Comparison of ENCODE assay signal across 8 mouse cellular contexts in the genomic region with DNA sequence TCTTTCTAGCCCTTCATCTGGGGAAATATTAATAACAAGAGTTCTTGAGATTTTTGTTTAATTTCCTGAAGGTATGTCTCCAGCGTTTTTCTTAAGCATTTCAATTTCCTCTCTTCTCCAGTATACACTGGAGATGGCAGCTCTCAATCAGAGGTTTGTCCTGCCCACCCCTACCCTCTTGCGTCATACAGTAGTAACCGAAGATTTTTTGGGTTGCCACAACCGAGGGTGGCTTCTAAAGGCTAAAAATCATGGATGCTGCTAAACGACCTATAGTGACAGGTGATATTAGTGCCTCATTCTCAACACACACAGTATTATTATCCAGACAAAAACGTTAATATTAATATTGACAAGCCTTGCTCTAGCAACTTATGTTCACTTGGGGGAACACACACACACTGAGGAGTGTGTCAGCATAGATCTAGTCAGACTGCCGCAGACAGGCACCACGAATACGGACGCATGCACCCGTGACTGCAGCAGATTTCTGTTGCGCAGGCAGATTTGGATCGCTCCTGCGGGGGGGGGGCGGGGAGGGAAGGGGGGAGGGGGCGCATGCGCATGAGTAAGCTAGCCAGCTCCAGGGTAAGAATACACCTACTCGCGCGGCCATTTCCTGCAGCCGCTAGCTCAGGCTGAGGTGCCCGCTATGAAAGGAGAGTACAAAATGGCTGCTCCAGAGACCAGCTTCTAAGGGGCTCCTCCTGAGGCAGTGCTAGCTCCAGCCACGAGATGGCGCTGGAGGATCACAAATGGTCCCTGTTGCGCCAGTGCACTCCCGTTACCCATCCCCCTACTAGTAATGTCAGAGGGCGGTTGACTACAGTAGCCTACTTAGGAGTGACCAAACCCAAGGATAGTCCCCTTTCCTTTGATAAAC. TPM values are rescaled to one million over a fixed set of nuclear protein-coding genes. Genes with fewer than 3 reads are reported as not detected.
DNase-seq lines count a peak whose midpoint lies in the region; ATAC-seq and TF ChIP-seq lines count a peak whose summit lies in the region.

No protein-coding gene starts in this region.

- 12% methylated on average over 26 of the region's 27 CpGs for WGBS in hindbrain, embryonic 15.5 days

- H3K9ac ChIP-seq in hindbrain, embryonic 15.5 days, result peak overlapping the region; percentile 27; the same call in 1 of the 2 replicates

- H3K36me3 ChIP-seq in hindbrain, embryonic 15.5 days, result no peaks in the 10 kb centered on the region

- peak overlapping the region; percentile 54 for H3K4me2 ChIP-seq in hindbrain, embryonic 15.5 days

- no peaks in the 10 kb centered on the region for H3K9me3 ChIP-seq in hindbrain, embryonic 15.5 days

- POLR2A ChIA-PET in Patski (lab: Charles Lee), result no interaction called here

- in situ Hi-C loops in Patski (cut with MboI; ENCODE audit: low pct_unique_long_range_greater_than_20kb), result loop anchor here (10.0 to 25.0 kb wide), 3 partner anchors 429 to 654 kb away; a partner anchor contains a TSS

- CTCF ChIA-PET in Patski (lab: Charles Lee), result interaction anchor here (0.9 to 1.5 kb wide), 7 partner anchors 8 to 486 kb away, joined by 3 to 5 read pairs (median 4); no protein-coding TSS in a partner anchor

- peaks cover 19% of the 10 kb centered on the region for H3K27me3 ChIP-seq in Patski
- no peaks in the 10 kb centered on the region for H3K27me3 ChIP-seq in hindbrain, embryonic 15.5 days

- peak; percentile 87 for ATAC-seq in Patski
- peak; percentile 100 for ATAC-seq in hindbrain, embryonic 15.5 days (ENCODE audit: low FRiP score, low read depth)

- peak; percentile 92 for TF ChIP-seq CTCF in Patski (IDR thresholded peaks at IDR 0.05)

- H3K4me1 ChIP-seq in hindbrain, embryonic 15.5 days (replicated peaks), result no peaks in the 10 kb centered on the region

- peak overlapping the region; percentile 86 for H3K27ac ChIP-seq in hindbrain, embryonic 15.5 days (replicated peaks)

- DNase-seq in Patski (ENCODE audit: low read depth, low spot score), result peak; percentile 30
- DNase-seq in cerebellum, postnatal 14 days, result peak; percentile 95 to 96
- DNase-seq in frontal cortex, postnatal 25 days (ENCODE audit: low spot score in 2 of 2), result peak; percentile 89
- peak; percentile 92 for DNase-seq in left cerebral cortex, adult 11 months (ENCODE audit: low spot score)
- peak; percentile 92 to 94 for DNase-seq in lung, postnatal 4 days
- DNase-seq in retina, postnatal 7 days (ENCODE audit: low read depth, low spot score), result peak; percentile 86
- peak; percentile 75 for DNase-seq in urinary bladder, adult 2 months (ENCODE audit: low spot score)

- peak overlapping the region; percentile 31 for H3K4me3 ChIP-seq in hindbrain, embryonic 15.5 days

RNA-seq across cellular contexts. Expression of a gene that starts 20.7 kb away (rescaled TPM):
- polyA plus RNA-seq in Patski (2021), result 15.8 TPM
- polyA plus RNA-seq in hindbrain, embryonic 15.5 days (2015; fragmentation: Nextera tagmentation; extraction: Ambion mirVana), result 0.79 and 0.87 TPM in 2 replicates
- 3.8 and 5.4 TPM in 2 replicates for polyA plus RNA-seq in urinary bladder, adult 2 months (2012; rRNA removed)

RNA-seq across cellular contexts. Expression of a gene that starts 29.1 kb away (rescaled TPM):
- polyA plus RNA-seq in Patski (2021), result not detected
- 0.08 and 0.17 TPM in 2 replicates for polyA plus RNA-seq in hindbrain, embryonic 15.5 days (2015; fragmentation: Nextera tagmentation; extraction: Ambion mirVana)
- polyA plus RNA-seq in urinary bladder, adult 2 months (2012; rRNA removed), result not detected in 2 replicates

RNA-seq across cellular contexts. Expression of a gene that starts 56.7 kb away (rescaled TPM):
- not detected for polyA plus RNA-seq in Patski (2021)
- polyA plus RNA-seq in hindbrain, embryonic 15.5 days (2015; fragmentation: Nextera tagmentation; extraction: Ambion mirVana), result 4.2 and 5.0 TPM in 2 replicates
- polyA plus RNA-seq in urinary bladder, adult 2 months (2012; rRNA removed), result 0.04 and 0.10 TPM in 2 replicates

Comparison
In these comparisons a context has a peak if more than half of its experiments do, and no peak if none do; other contexts are left out.
1. Peak in every context shown above with its lines: DNase-seq, ATAC-seq, H3K4me3 ChIP-seq and H3K27ac ChIP-seq.
2. DNase-seq: peak in every context shown above with its lines; median percentile 96 in cerebellum, postnatal 14 days; 93 in lung, postnatal 4 days; 92 in left cerebral cortex, adult 11 months; 89 in frontal cortex, postnatal 25 days; 86 in retina, postnatal 7 days; 75 in urinary bladder, adult 2 months; 30 in Patski.